Mouse (Mus musculus) central nervous system, embryonic 18 days (tissue): ENCODE results near the gene Cdk5r2. TPM values are rescaled to one million over a fixed set of nuclear protein-coding genes. Genes with fewer than 3 reads are reported as not detected.

Source experiments
- polyA plus RNA-seq: library from polyadenylated mRNA; depleted of rRNA; stranded (reverse); fragments of >200 nt; gene quantifications from 2 replicates; pipeline ENCODE4 v1.2.3, GENCODE M21; 2012; rRNA removed

The Cdk5r2 gene
- polyA plus RNA-seq, result 63.6 and 72.4 TPM in 2 replicates

GRCm38 (mm10) chr1:74854306-74855056, at the start of gene Cdk5r2:
Gene Cdk5r2 (plus strand): TSS chr1:74854934.

GRCm38 (mm10) chr1:74885369-74886042, 30.8 kb downstream of the Cdk5r2 start, which contains the start of gene Fev:
Gene Fev (minus strand): TSS chr1:74885419.

DNA sequence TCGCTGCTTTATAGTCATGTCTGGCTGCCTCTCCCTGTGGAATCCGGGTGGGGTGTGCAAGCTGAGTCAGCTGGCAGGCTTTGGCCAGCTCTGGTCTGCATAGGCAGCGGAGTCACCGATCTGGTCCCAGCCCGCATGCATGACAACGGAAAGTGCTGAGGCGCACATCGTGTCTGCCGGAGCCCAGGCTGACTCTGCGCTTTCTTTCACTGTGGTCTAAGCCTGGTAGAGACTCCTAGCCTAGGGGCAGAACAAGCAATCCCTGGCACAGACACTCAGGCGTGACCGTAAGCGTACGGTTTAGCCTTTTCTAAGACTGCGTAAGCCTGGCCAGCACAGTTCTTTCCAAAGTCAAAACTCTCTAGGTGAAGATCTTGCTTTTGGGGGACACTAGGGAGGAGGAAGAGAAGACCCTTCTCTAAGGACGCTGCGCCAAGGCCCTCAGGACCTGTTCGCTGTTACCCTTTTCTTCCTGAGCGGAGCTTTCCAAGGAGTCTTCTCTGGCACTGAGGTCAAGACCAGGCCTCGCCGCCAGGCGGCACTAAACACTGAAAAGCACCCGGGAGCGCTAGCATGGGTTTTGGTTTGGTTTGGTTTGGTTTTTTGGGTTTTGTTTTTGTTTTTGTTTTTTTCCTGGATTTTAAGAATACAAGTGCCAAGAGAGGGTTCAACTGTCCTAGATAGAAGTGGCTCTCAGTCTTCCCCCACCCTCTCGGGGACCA, 38.6 kb downstream of the Cdk5r2 start, which contains the start of gene Cryba2:
Gene Cryba2 (minus strand): TSS at position 10 of the 722 bp plus-strand sequence.

Other genes with a start within 250 kb of the Cdk5r2 start
- 29.7 and 31.8 TPM in 2 replicates for gene Ttll4, start 193.2 kb upstream of the Cdk5r2 start, polyA plus RNA-seq
- gene Cyp27a1, start 141.4 kb upstream of the Cdk5r2 start, polyA plus RNA-seq, result 1.8 and 2.4 TPM in 2 replicates
- 0.04 and 0.44 TPM in 2 replicates for gene Prkag3, start 105.7 kb upstream of the Cdk5r2 start, polyA plus RNA-seq
- 3.2 and 3.4 TPM in 2 replicates for gene Wnt6, start 83.0 kb upstream of the Cdk5r2 start, polyA plus RNA-seq
- 0.17 and 0.52 TPM in 2 replicates for gene Wnt10a, start 63.4 kb upstream of the Cdk5r2 start, polyA plus RNA-seq
- 0.45 and 0.53 TPM in 2 replicates for gene Fev, start 30.5 kb downstream of the Cdk5r2 start, polyA plus RNA-seq
- 0.25 and 0.32 TPM in 2 replicates for gene Cryba2, start 38.2 kb downstream of the Cdk5r2 start, polyA plus RNA-seq
- gene Cfap65, start 80.7 kb downstream of the Cdk5r2 start, polyA plus RNA-seq, result 2.9 and 3.7 TPM in 2 replicates
- gene Ihh, start 96.7 kb downstream of the Cdk5r2 start, polyA plus RNA-seq, result 0.34 and 0.67 TPM in 2 replicates